Mouse (Mus musculus) testis, adult 2 months (tissue): ENCODE data around the gene Satb2.

Source experiments
- CTCF ChIP-seq: fragments of 200-500 bp; IDR thresholded peaks from 2 replicates; pipeline ENCODE4 v1.5.1; 2012; ENCODE audit warnings: low read depth, mild to moderate bottlenecking, inconsistent platforms, low read length, moderate library complexity; ENCODE audit not compliant: control insufficient read depth, insufficient read depth, insufficient replicate concordance
- POLR2A ChIP-seq: fragments of 200-500 bp; IDR thresholded peaks from 2 replicates; pipeline ENCODE4 v1.6.1; 2012; ENCODE audit warnings: low read depth, mild to moderate bottlenecking, inconsistent platforms, low read length, moderate library complexity; ENCODE audit not compliant: control insufficient read depth

DNA sequence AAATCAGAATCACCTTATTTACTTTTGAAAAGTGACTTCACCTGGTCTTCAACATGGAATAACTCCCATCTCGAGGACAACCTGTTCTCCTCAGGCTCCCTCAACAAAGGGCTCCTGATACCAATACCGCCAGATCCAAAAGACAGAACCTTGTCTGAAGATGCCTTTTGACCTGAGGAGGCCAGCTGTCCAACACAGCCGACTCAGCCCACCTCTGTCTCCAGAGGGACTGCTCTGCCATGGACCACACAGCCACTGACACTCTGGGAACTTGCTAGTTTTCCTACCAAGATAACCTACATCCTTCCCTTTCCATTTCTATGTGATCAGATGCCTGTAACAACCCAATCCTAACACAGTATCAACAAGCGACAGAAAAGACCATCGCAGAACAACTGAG, 19.5 kb downstream of the Satb2 start:
- no peak for TF ChIP-seq POLR2A
- TF ChIP-seq CTCF: no peak
